Mouse (Mus musculus) forebrain, embryonic 15.5 days (tissue): ENCODE measurements around the gene Slc10a7. TPM values are rescaled to one million over a fixed set of nuclear protein-coding genes. Genes with fewer than 3 reads are reported as not detected.
"Not testable (repeated sequence)": the region's sequence is repeated elsewhere in the genome, so short reads cannot be mapped to it uniquely, and the experiment has no call there.

ENCODE experiments used
- ATAC-seq: fragments of 200-750 bp; cut with Nextera tagmentation; replicated peaks from 2 replicates; pipeline ENCODE4 v1.8.0; 2017; ENCODE audit warnings: mild to moderate bottlenecking, moderate TSS enrichment, moderate library complexity
- H3K27ac ChIP-seq: fragments of 300-500 bp; sonication (generic); replicated peaks from 2 replicates; pipeline ENCODE4 v1.5.1; 2015; ENCODE audit warnings: mild to moderate bottlenecking, inconsistent platforms
- H3K27me3 ChIP-seq: fragments of 300-500 bp; sonication (generic); 2 replicates; pipeline ENCODE4 v1.6.1; 2015; ENCODE audit warnings: inconsistent platforms
- H3K36me3 ChIP-seq: fragments of 300-500 bp; sonication (generic); 2 replicates; pipeline ENCODE4 v1.6.1; 2015; ENCODE audit warnings: mild to moderate bottlenecking, inconsistent platforms
- H3K4me1 ChIP-seq: fragments of 300-500 bp; sonication (generic); 2 replicates; pipeline ENCODE4 v1.6.1; 2015; ENCODE audit warnings: inconsistent platforms
- H3K4me2 ChIP-seq: fragments of 300-500 bp; sonication (generic); replicated peaks from 2 replicates; pipeline ENCODE4 v1.6.1; 2015; ENCODE audit warnings: mild to moderate bottlenecking, inconsistent platforms
- H3K4me3 ChIP-seq: fragments of 300-500 bp; sonication (generic); 2 replicates; pipeline ENCODE4 v1.5.1; 2015; ENCODE audit warnings: mild to moderate bottlenecking, inconsistent platforms
- H3K9ac ChIP-seq: fragments of 300-500 bp; sonication (generic); replicated peaks from 2 replicates; pipeline ENCODE4 v1.6.1; 2015; ENCODE audit warnings: mild to moderate bottlenecking, inconsistent platforms
- H3K9me3 ChIP-seq: fragments of 300-500 bp; sonication (generic); 2 replicates; pipeline ENCODE4 v1.6.1; 2016; ENCODE audit warnings: inconsistent platforms
- WGBS: fragments of 180-500 bp; shearing (Covaris S2); methylation state at CpG from one replicate; pipeline ENCODE4 v1.1.7; 2015; ENCODE audit warnings: mixed read lengths; 5-methylcytosine and 5-hydroxymethylcytosine counted together
- polyA plus RNA-seq: library from polyadenylated mRNA; unstranded; fragments of >200 nt; fragmentation: Nextera tagmentation; extraction: Ambion mirVana; gene quantifications from 2 replicates; pipeline ENCODE4 v1.2.1, GENCODE M21; 2015

Gene Slc10a7
- polyA plus RNA-seq, 1 experiment from 2014 or later, result 8.9 TPM

DNA sequence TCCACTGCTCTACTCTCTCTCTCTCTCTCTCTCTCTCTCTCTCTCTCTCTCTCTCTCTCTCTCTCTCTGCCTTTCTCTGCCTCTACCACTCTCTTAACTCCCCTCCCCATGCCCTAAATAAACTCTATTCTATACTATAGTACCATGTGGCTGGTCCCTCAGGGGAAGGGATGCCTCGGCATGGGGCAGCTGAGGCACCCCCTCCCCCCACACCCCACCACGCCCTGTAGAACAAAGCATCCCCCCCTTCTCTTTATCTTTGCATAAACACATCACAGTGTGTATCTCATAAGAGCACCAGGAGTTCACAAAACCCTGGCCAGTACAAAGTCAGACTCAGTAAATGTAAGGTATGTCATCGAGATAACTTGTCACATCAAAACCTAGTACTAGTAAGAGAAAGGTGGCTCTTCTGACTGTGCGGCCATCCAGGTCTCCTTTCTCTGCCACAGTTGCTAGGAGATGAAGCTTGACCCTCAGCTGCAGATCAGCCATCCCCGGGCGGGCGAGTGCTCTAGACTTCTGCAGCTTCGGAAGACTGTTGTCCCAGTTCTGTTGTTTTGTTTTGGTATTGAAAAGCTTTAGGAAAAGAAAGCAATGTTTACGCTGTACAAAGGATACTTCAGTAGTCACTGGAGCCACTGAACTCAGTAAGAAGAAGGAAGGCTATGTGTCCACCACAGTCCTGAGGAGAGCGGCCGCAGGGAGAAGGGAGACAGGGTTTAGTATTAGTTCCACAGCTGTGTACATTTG lies 194.1 kb downstream of the Slc10a7 start:
- no peak overlapping the region for H3K9ac ChIP-seq
- no peaks in the 10 kb centered on the region for H3K4me1 ChIP-seq
- H3K4me3 ChIP-seq, result no peak overlapping the region
- 53% methylated on average over 11 of the region's 11 CpGs for WGBS
- H3K4me2 ChIP-seq, result no peak overlapping the region
- H3K27me3 ChIP-seq, result no peaks in the 10 kb centered on the region
- ATAC-seq, result no peak
- H3K27ac ChIP-seq, result no peak overlapping the region
- no peaks in the 10 kb centered on the region for H3K9me3 ChIP-seq
- H3K36me3 ChIP-seq, result no peaks in the 10 kb centered on the region

DNA sequence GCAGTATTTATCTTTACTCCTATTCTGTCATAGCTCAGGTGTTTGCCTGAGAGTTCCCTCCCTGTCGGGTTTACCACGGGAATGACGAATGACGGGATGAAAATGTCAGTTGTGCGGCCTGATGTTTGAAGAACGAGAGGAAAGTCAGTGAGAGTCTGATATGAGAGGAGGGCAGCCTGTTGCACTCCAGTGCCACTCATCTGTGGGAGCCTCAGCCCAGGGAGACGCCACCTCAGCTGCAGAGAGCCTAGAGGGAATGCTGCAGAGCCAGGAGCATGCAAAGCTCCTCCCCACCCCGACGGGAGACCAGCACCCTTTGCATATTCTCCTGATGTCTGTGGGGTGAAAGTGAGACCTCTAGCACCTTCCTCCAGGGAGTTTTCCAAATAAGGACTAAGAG lies 196.8 kb downstream of the Slc10a7 start:
- 77% methylated on average over 9 of the region's 9 CpGs for WGBS
- H3K4me2 ChIP-seq, result no peak overlapping the region
- no peak overlapping the region for H3K27ac ChIP-seq
- H3K4me3 ChIP-seq, result no peak overlapping the region
- H3K27me3 ChIP-seq, result no peaks in the 10 kb centered on the region
- no peak for ATAC-seq
- no peaks in the 10 kb centered on the region for H3K36me3 ChIP-seq
- H3K9me3 ChIP-seq, result no peaks in the 10 kb centered on the region
- no peak overlapping the region for H3K9ac ChIP-seq
- no peaks in the 10 kb centered on the region for H3K4me1 ChIP-seq

DNA sequence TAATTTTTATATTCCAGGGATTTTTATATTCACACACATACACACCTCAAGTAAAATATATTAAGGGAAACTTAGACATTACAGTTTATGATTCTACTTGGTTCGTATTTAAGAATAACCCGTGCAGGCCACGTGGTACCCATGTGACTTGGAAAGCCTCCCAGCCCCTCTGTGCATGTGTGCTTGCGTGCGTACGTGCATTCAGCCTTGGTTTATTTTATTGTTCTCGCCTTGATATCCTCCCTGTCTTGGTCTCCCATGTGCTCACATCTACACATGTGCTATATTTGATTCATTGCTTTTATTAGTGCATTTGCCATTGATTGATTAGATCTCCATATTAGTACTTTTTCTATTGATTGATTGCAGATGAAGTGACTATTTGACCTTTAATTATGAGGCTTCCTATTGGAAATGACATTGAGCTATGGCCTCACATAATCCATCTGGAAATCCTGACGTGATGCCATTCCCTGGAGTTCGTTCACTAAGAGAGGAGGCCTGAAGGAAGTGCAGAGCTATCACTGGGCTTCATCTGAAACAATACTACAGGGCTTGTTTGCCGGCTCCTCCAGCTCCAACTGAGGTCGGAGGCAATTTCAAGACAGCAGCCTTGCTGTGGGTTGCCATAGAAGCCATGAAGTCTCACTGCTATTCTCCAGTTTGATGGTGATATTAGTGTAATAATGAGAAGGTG lies 200.9 kb downstream of the Slc10a7 start:
- Histone ChIP-seq H3K4me1 (peaks cover 6% of the 10 kb centered on the region), H3K9ac (no peak overlapping the region), H3K4me3 (no peak overlapping the region), H3K27ac (no peak overlapping the region), H3K27me3 (no peaks in the 10 kb centered on the region), H3K4me2 (no peak overlapping the region), H3K36me3 (no peaks in the 10 kb centered on the region), H3K9me3 (no peaks in the 10 kb centered on the region)
- WGBS, result 84% methylated on average over 11 of the region's 11 CpGs
- 0 out of 2 replicates have a peak, but pooled peaks have one; percentile 43 for ATAC-seq

DNA sequence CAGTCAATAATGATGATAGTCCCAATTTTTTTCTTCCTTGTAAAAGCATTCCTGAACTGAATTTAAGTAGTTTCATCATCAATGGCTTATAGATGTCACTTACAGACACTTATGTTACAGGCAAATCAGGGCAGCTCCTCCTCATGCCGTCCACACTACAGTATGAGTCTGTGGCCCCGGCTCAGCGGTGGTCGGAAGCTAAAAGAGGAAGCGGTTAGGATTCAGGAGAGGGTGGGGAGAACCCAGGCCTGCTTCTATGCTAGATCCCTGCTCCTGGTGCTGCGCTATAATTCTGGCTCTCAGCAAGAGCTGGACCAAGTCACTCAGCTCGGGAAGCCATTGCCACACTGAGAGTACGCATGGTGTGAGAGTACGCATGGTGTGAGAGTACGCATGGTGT lies 201.8 kb downstream of the Slc10a7 start:
- Histone ChIP-seq H3K4me3 (no peak overlapping the region), H3K36me3 (no peaks in the 10 kb centered on the region), H3K4me1 (peaks cover 6% of the 10 kb centered on the region), H3K9me3 (no peaks in the 10 kb centered on the region), H3K27ac (no peak overlapping the region), H3K9ac (no peak overlapping the region), H3K27me3 (no peaks in the 10 kb centered on the region), H3K4me2 (no peak overlapping the region)
- ATAC-seq, result no peak
- 93% methylated on average over 10 of the region's 10 CpGs for WGBS

DNA sequence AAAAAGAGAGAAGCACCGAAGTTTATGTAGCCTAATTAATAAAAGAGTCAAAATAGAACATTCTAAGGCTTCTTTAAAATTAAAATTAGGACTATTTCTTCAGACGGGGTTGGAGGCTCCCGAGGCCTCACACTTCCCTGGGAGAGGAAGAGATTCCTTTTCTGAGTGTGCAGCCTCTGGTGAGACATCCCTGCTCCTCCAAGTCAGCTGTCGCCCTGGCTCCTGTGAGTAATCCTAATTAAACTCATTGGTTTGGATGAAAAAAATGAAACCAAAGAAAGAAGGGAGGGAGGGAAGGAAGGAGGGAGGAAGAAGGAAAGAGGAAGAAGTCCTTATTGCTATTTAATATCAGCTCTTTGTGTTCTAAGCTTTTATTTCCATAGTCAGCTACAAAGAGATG lies 205.7 kb downstream of the Slc10a7 start:
- no peaks in the 10 kb centered on the region for H3K9me3 ChIP-seq
- no peak overlapping the region for H3K4me2 ChIP-seq
- ATAC-seq, result no peak
- 64% methylated on average over 4 of the region's 4 CpGs for WGBS
- H3K4me3 ChIP-seq, result no peak overlapping the region
- H3K36me3 ChIP-seq, result no peaks in the 10 kb centered on the region
- no peaks in the 10 kb centered on the region for H3K27me3 ChIP-seq
- H3K27ac ChIP-seq, result no peak overlapping the region
- H3K9ac ChIP-seq, result no peak overlapping the region
- peaks cover 6% of the 10 kb centered on the region for H3K4me1 ChIP-seq

DNA sequence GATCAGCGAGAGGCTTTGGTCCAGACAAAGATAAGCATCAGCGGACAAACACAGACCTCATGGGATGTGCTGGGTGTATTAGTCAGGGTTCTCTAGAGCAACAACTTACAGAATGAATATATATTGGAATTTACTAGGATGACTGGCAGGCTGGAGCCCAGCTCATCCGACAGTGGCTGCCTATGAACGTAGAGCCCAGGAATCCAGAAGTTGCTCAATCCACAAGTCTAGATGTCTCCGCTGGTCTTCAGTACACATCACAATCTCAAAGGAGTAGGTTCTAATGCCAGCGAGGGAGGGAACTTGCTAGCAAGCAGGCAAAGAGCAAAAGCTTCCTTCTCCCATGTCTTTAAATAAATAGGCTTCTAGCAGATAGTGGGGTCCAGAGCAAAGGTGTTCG lies 207.4 kb downstream of the Slc10a7 start:
- H3K36me3 ChIP-seq, result no peaks in the 10 kb centered on the region
- no peak overlapping the region for H3K9ac ChIP-seq
- WGBS, result 95% methylated on average over 7 of the region's 7 CpGs
- H3K4me3 ChIP-seq, result no peak overlapping the region
- no peaks in the 10 kb centered on the region for H3K27me3 ChIP-seq
- no peak for ATAC-seq
- no peak overlapping the region for H3K4me2 ChIP-seq
- H3K9me3 ChIP-seq, result no peaks in the 10 kb centered on the region
- H3K4me1 ChIP-seq, result peaks cover 6% of the 10 kb centered on the region
- H3K27ac ChIP-seq, result no peak overlapping the region

DNA sequence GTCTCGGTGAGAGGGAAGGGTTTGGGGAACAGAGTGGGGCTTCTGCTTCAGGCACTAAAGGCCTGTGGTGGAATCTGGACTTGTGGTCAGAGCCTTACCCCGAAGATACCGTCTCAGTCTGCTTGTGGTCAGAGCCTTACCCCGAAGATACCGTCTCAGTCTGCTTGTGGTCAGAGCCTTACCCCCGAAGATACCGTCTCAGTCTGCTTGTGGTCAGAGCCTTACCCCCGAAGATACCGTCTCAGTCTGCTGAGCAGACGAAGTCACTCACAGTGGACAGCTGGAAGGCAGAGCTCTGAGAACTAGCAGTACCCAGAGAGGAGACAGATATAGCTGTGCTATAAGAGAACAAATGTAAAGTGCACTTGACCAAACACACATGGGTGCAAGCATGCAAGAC lies 208.0 kb downstream of the Slc10a7 start:
- H3K9me3 ChIP-seq, result not testable (repeated sequence)

DNA sequence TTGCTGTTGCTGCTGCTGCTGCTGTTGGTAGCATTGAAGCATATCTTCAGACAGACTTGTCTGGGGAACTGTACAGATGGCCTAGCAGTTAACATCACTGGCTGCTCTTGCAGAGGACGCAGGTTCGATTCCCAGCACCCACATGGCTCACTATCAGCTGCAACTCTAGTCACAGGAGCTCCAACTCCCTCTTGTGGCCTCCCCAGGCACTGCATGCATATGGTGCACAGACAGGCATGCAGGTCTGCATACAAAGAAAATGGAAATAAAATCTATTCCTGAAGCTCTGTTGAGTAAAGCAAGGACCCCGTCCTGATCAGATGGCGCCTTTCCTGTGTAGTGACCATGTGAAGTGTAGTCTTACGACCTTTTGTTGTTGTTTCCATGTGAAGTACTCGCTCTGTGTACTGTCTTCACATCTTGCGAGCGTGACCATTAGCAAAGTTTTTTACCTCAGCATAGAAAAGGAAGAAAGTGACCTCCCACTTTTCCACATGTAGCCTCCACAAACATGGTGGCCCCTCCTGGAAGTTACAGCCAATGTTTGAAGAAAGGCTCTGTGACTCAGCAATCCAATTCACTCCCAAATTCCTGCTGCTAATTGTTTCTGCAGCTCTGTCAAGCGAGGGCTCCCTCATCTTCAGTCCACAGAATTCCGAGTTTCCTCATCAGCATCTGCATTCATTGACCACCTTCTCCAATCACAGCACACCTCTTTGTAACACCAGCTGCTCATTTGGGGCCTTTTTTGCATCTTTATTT lies 210.3 kb downstream of the Slc10a7 start:
- no peak for ATAC-seq
- WGBS, result 81% methylated on average over 10 of the region's 10 CpGs
- Histone ChIP-seq H3K9me3 (no peaks in the 10 kb centered on the region), H3K27me3 (no peaks in the 10 kb centered on the region), H3K4me2 (no peak overlapping the region), H3K4me1 (peaks cover under 1% of the 10 kb centered on the region), H3K36me3 (no peaks in the 10 kb centered on the region), H3K9ac (no peak overlapping the region), H3K4me3 (no peak overlapping the region), H3K27ac (no peak overlapping the region)

More for the DNA sequence above, 208.0 kb downstream of the Slc10a7 start:
- H3K4me3 ChIP-seq, H3K4me1 ChIP-seq, H3K9ac ChIP-seq, H3K27me3 ChIP-seq, H3K27ac ChIP-seq, H3K36me3 ChIP-seq, H3K4me2 ChIP-seq, ATAC-seq: not testable (repeated sequence)
- 91% methylated on average over 10 of the region's 10 CpGs for WGBS

DNA sequence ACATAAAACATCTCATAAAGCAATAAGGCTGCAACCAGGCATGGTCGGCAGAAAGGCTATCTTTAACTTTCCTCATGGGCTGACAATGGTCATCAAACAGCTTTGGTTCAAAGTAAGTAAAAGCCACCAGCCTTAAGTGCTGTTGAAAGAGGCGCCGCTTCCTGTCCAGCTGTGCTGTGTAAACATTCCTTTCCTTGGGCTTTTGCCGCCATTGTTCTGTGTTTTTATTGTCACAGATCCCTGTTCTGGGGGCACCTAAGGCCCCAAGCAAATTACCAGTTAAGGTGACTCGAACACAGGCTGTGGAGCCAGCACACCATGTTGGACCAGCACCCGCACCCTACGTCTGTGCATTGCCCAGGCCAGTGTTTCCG lies 210.9 kb downstream of the Slc10a7 start:
- H3K9ac ChIP-seq, result no peak overlapping the region
- no peak overlapping the region for H3K27ac ChIP-seq
- no peaks in the 10 kb centered on the region for H3K27me3 ChIP-seq
- H3K4me3 ChIP-seq, result no peak overlapping the region
- H3K4me1 ChIP-seq, result no peaks in the 10 kb centered on the region
- ATAC-seq, result no peak
- H3K4me2 ChIP-seq, result no peak overlapping the region
- 81% methylated on average over 8 of the region's 8 CpGs for WGBS
- H3K9me3 ChIP-seq, result no peaks in the 10 kb centered on the region
- no peaks in the 10 kb centered on the region for H3K36me3 ChIP-seq

DNA sequence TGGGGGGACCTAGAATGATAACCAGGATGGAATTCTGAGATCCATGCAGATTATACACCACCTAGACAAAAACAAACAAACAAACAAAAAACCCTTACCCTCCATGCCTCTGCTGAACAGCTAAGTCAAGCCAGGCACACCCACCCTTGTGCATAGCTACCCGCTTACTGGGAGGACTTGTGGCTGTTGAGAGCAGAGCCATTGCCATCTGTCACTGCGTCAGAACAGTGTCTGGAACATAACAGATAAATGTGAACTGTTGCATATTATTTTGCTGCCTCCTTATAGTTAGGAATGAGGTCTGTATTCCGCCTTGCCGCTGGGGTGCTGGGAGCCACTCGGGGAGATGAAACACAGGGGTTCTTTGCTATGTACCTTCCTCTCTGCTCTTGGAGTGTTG lies 212.4 kb downstream of the Slc10a7 start:
- WGBS, result 83% methylated on average over 5 of the region's 5 CpGs
- ATAC-seq, result no peak
- H3K36me3 ChIP-seq, result no peaks in the 10 kb centered on the region
- no peak overlapping the region for H3K9ac ChIP-seq
- no peak overlapping the region for H3K4me3 ChIP-seq
- no peaks in the 10 kb centered on the region for H3K4me1 ChIP-seq
- no peaks in the 10 kb centered on the region for H3K27me3 ChIP-seq
- no peak overlapping the region for H3K27ac ChIP-seq
- H3K9me3 ChIP-seq, result no peaks in the 10 kb centered on the region
- H3K4me2 ChIP-seq, result no peak overlapping the region

DNA sequence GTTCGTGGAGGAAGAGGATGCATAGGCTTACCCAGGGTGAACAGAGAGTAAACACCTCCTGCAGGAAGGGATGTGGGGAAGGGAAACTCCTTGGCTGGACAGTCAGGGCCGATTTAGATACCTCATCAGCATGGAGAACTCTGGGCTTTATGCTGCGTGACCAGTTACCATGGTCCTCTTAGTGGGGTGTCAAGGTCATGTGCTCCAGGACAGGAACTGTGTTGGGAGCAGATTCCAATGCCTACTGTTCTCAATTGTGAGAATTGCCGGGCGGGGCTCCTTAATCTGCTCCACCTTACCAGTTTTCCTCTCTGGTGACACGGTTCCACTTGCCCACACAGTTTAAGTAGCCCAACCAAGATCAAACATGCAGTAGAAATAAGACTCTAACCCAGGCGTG lies 213.1 kb downstream of the Slc10a7 start:
- Histone ChIP-seq H3K9me3 (no peaks in the 10 kb centered on the region), H3K4me2 (no peak overlapping the region), H3K27ac (no peak overlapping the region), H3K9ac (no peak overlapping the region), H3K4me3 (no peak overlapping the region), H3K4me1 (no peaks in the 10 kb centered on the region), H3K36me3 (no peaks in the 10 kb centered on the region), H3K27me3 (no peaks in the 10 kb centered on the region)
- ATAC-seq, result no peak
- WGBS, result 89% methylated on average over 7 of the region's 7 CpGs

DNA sequence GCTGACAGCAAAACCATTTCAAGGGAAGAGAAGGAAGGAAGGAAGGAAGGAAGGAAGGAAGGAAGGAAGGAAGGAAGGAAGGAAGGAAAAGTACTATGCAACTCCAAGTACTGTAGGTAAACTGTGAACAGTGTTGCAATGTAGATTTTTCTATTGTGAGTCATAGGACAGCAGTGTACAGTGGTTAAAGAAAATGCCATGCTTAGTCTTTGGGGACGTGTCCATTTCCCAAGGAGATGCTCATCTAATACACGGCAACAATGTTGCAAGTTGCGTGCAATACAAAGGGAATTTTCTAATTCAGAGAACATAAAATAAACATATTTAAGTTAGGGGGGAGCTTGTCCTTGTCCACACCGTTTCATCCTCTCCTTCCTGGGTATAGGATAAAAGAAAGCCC lies 215.7 kb downstream of the Slc10a7 start:
- ATAC-seq, result no peak
- H3K9ac ChIP-seq, result no peak overlapping the region
- 87% methylated on average over 4 of the region's 4 CpGs for WGBS
- H3K27me3 ChIP-seq, result no peaks in the 10 kb centered on the region
- no peaks in the 10 kb centered on the region; the same call in 1 of the 2 replicates for H3K36me3 ChIP-seq
- no peak overlapping the region for H3K4me3 ChIP-seq
- no peak overlapping the region for H3K27ac ChIP-seq
- no peaks in the 10 kb centered on the region for H3K9me3 ChIP-seq
- no peak overlapping the region for H3K4me2 ChIP-seq
- H3K4me1 ChIP-seq, result no peaks in the 10 kb centered on the region
